Mouse (Mus musculus): ENCODE measurements around the gene Plscr3. TPM values are rescaled to one million over a fixed set of nuclear protein-coding genes. Genes with fewer than 3 reads are reported as not detected.

Plscr3 gene
- polyA plus RNA-seq, 1 experiment from 2014 or later: 20.8 TPM

- Histone ChIP-seq H3K9ac (replicated peaks) (no peak overlapping the region), H3K4me1 (ENCODE audit: insufficient read depth) (peaks cover 28% of the 10 kb centered on the region), H3K4me3 (ENCODE audit: low read depth, low read length) (no peak overlapping the region), H3K9me3 (ENCODE audit: low read length) (no peaks in the 10 kb centered on the region), H3K4me2 (ENCODE audit: low read depth, low read length) (no peak overlapping the region), H3K36me3 (replicated peaks; ENCODE audit: insufficient read depth, low read length) (no peaks in the 10 kb centered on the region), H3K27me3 (ENCODE audit: insufficient read depth, low read length) (peaks cover 49% of the 10 kb centered on the region), H3K27ac (ENCODE audit: low read depth) (no peak overlapping the region)
- TF ChIP-seq EP300 (IDR thresholded peaks at IDR 0.05; ENCODE audit: low read depth) (no peak), CTCF (IDR thresholded peaks at IDR 0.05; ENCODE audit: low read depth) (peak; percentile 52)
- 76% methylated on average over 4 of the region's 4 CpGs for WGBS (ENCODE audit: insufficient replicate concordance)
- no peak for ATAC-seq
- DNase-seq: no peak
These were observed 39.8 kb upstream of the Plscr3 start for GRCm38 (mm10) chr11:69806378-69806777.

GRCm38 (mm10) chr11:69807641-69808040 lies 38.5 kb upstream of the Plscr3 start:
- H3K36me3 ChIP-seq (replicated peaks; ENCODE audit: insufficient read depth, low read length): no peaks in the 10 kb centered on the region
- H3K4me2 ChIP-seq (ENCODE audit: low read depth, low read length): no peak overlapping the region
- peaks cover 37% of the 10 kb centered on the region for H3K27me3 ChIP-seq (ENCODE audit: insufficient read depth, low read length)
- ATAC-seq: no peak
- no peak overlapping the region for H3K27ac ChIP-seq (ENCODE audit: low read depth)
- 72% methylated on average over 2 of the region's 2 CpGs for WGBS (ENCODE audit: insufficient replicate concordance)
- TF ChIP-seq EP300 (IDR thresholded peaks at IDR 0.05; ENCODE audit: low read depth): no peak
- no peak for TF ChIP-seq CTCF (IDR thresholded peaks at IDR 0.05; ENCODE audit: low read depth)
- peaks cover 20% of the 10 kb centered on the region for H3K4me1 ChIP-seq (ENCODE audit: insufficient read depth)
- no peak overlapping the region for H3K9ac ChIP-seq (replicated peaks)
- H3K4me3 ChIP-seq (ENCODE audit: low read depth, low read length): no peak overlapping the region
- no peak for DNase-seq
- H3K9me3 ChIP-seq (ENCODE audit: low read length): no peaks in the 10 kb centered on the region

GRCm38 (mm10) chr11:69810280-69810679 lies 35.9 kb upstream of the Plscr3 start:
- Histone ChIP-seq H3K36me3 (replicated peaks; ENCODE audit: insufficient read depth, low read length) (no peaks in the 10 kb centered on the region), H3K27ac (ENCODE audit: low read depth) (no peak overlapping the region), H3K4me3 (ENCODE audit: low read depth, low read length) (no peak overlapping the region), H3K27me3 (ENCODE audit: insufficient read depth, low read length) (peaks cover 10% of the 10 kb centered on the region), H3K4me2 (ENCODE audit: low read depth, low read length) (no peak overlapping the region), H3K9ac (replicated peaks) (no peak overlapping the region), H3K4me1 (ENCODE audit: insufficient read depth) (no peaks in the 10 kb centered on the region), H3K9me3 (ENCODE audit: low read length) (no peaks in the 10 kb centered on the region)
- DNase-seq: no peak
- TF ChIP-seq EP300 (IDR thresholded peaks at IDR 0.05; ENCODE audit: low read depth) (no peak), CTCF (IDR thresholded peaks at IDR 0.05; ENCODE audit: low read depth) (peak; percentile 26; the same call in 1 of the 2 replicates)
- ATAC-seq: no peak

- H3K9ac ChIP-seq (replicated peaks): no peak within 1 kb of the TSS
- ATAC-seq (no peak), DNase-seq (no peak)
- TF ChIP-seq CTCF (IDR thresholded peaks at IDR 0.05; ENCODE audit: low read depth) (peak; percentile 24; the same call in 1 of the 2 replicates), EP300 (IDR thresholded peaks at IDR 0.05; ENCODE audit: low read depth) (no peak)
- H3K4me2 ChIP-seq (ENCODE audit: low read depth, low read length): no peak within 1 kb of the TSS
- no peaks in the 10 kb centered on the region for H3K4me1 ChIP-seq (ENCODE audit: insufficient read depth)
- no peak within 1 kb of the TSS for H3K27ac ChIP-seq (ENCODE audit: low read depth)
- no peaks in the 10 kb centered on the region for H3K36me3 ChIP-seq (replicated peaks; ENCODE audit: insufficient read depth, low read length)
- no peaks in the 10 kb centered on the region for H3K27me3 ChIP-seq (ENCODE audit: insufficient read depth, low read length)
- WGBS (ENCODE audit: insufficient replicate concordance): 54% methylated on average over 10 of the region's 10 CpGs
- H3K4me3 ChIP-seq (ENCODE audit: low read depth, low read length): no peak within 1 kb of the TSS
- H3K9me3 ChIP-seq (ENCODE audit: low read length): no peaks in the 10 kb centered on the region
These were observed 31.0 kb upstream of the Plscr3 start, which contains the start of gene Gm39566 for GRCm38 (mm10) chr11:69815155-69815554. Gene Gm39566 (minus strand): TSS chr11:69815298.

GRCm38 (mm10) chr11:69816520-69816919 lies 29.7 kb upstream of the Plscr3 start:
- Histone ChIP-seq H3K9ac (replicated peaks) (no peak overlapping the region), H3K27ac (ENCODE audit: low read depth) (no peak overlapping the region), H3K27me3 (ENCODE audit: insufficient read depth, low read length) (no peaks in the 10 kb centered on the region), H3K4me3 (ENCODE audit: low read depth, low read length) (no peak overlapping the region), H3K36me3 (replicated peaks; ENCODE audit: insufficient read depth, low read length) (no peaks in the 10 kb centered on the region), H3K4me2 (ENCODE audit: low read depth, low read length) (no peak overlapping the region), H3K4me1 (ENCODE audit: insufficient read depth) (no peaks in the 10 kb centered on the region), H3K9me3 (ENCODE audit: low read length) (no peaks in the 10 kb centered on the region)
- TF ChIP-seq CTCF (IDR thresholded peaks at IDR 0.05; ENCODE audit: low read depth) (no peak), EP300 (IDR thresholded peaks at IDR 0.05; ENCODE audit: low read depth) (no peak)
- DNase-seq (no peak), ATAC-seq (no peak)
- WGBS (ENCODE audit: insufficient replicate concordance): 87% methylated on average over 12 of the region's 12 CpGs

GRCm38 (mm10) chr11:69818365-69818764 lies 27.8 kb upstream of the Plscr3 start, which contains the start of gene Spem2:
Gene Spem2 (minus strand): TSS chr11:69818465.
- Histone ChIP-seq H3K9ac (replicated peaks) (no peak within 1 kb of the TSS), H3K4me2 (ENCODE audit: low read depth, low read length) (no peak within 1 kb of the TSS), H3K27ac (ENCODE audit: low read depth) (no peak within 1 kb of the TSS), H3K36me3 (replicated peaks; ENCODE audit: insufficient read depth, low read length) (no peaks in the 10 kb centered on the region), H3K9me3 (ENCODE audit: low read length) (no peaks in the 10 kb centered on the region), H3K27me3 (ENCODE audit: insufficient read depth, low read length) (no peaks in the 10 kb centered on the region), H3K4me1 (ENCODE audit: insufficient read depth) (no peaks in the 10 kb centered on the region), H3K4me3 (ENCODE audit: low read depth, low read length) (no peak within 1 kb of the TSS)
- TF ChIP-seq CTCF (IDR thresholded peaks at IDR 0.05; ENCODE audit: low read depth): no peak
- no peak for TF ChIP-seq EP300 (IDR thresholded peaks at IDR 0.05; ENCODE audit: low read depth)
- DNase-seq: no peak
- no peak for ATAC-seq
- 74% methylated on average over 2 of the region's 2 CpGs for WGBS (ENCODE audit: insufficient replicate concordance)

- Histone ChIP-seq H3K9me3 (ENCODE audit: low read length) (no peaks in the 10 kb centered on the region), H3K4me1 (ENCODE audit: insufficient read depth) (no peaks in the 10 kb centered on the region), H3K36me3 (replicated peaks; ENCODE audit: insufficient read depth, low read length) (no peaks in the 10 kb centered on the region), H3K9ac (replicated peaks) (no peak overlapping the region), H3K27me3 (ENCODE audit: insufficient read depth, low read length) (no peaks in the 10 kb centered on the region), H3K4me2 (ENCODE audit: low read depth, low read length) (no peak overlapping the region), H3K27ac (ENCODE audit: low read depth) (no peak overlapping the region), H3K4me3 (ENCODE audit: low read depth, low read length) (no peak overlapping the region)
- WGBS (ENCODE audit: insufficient replicate concordance): 74% methylated on average over 8 of the region's 8 CpGs
- ATAC-seq: no peak
- no peak for DNase-seq
- TF ChIP-seq CTCF (IDR thresholded peaks at IDR 0.05; ENCODE audit: low read depth) (no peak), EP300 (IDR thresholded peaks at IDR 0.05; ENCODE audit: low read depth) (no peak)
These were observed 27.3 kb upstream of the Plscr3 start for GRCm38 (mm10) chr11:69818871-69819270.
